Mouse (Mus musculus) brain, adult 2 months (tissue): Measurements from ENCODE around the gene Fbxo39.

Experiments
- DNase-seq: peaks from one replicate; pipeline ENCODE4 v3.0.0; 2011; ENCODE audit warnings: low read depth, low spot score

Gene Fbxo39

DNA sequence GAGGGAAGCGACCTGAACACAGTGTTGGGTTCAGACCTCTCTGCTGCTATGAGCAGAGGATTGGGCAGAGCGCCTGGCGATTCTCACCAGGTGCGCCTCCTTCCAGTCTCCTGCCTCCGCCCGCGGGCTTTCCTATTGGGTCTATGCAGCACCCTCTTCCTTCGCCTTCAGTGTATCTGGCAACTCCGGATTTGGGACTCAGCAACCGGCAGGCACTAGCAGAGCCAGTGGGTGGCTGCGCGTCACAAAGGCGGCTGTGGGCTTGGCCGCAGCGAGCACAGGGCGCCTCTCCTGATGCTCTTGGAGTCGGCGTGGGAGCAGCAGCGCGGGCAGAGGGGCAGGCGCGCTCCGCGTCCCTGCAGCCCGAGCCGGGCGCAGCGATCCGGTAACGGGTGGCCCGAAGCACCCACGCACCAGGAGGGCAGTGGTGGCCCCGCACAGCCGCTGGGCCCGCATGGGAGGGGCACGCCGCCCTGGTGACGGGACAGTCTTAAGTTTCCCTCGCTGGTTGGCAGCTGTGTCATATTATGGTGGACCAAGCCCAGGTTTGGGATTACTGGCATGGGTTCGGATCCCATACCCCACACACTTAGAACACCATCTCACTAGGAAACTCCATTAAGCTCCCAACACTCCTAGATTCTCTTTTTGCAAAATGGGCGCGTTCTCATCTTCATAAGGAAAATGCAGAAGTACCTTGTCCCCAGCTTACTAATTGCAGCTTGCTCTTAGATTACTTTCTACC is at the start of gene Fbxo39:
Fbxo39 (plus strand) TSS at position 294 of the 745 bp plus-strand sequence.
- DNase-seq, result peak; percentile 69

DNA sequence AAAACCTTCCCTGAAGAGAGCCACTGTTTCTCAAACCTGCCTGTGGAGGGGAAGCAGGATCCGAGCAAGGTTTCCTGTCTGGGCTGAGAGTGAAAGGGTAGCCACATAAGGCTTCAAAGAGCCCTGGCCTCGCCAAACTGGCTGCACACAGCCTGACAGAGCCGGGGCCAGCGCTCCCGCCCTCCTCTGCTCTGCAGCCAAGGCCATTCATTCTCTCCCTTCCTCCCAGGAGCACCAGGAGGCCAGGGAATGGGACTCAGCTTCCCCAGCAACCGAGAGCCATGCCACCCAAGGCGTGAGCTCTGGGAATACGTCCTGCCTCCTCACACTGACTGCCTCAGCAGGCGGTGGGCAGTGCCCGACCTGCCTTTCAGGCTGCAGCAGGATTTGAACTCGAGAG is 48.8 kb upstream of the Fbxo39 start:
- DNase-seq, result peak; percentile 53

DNA sequence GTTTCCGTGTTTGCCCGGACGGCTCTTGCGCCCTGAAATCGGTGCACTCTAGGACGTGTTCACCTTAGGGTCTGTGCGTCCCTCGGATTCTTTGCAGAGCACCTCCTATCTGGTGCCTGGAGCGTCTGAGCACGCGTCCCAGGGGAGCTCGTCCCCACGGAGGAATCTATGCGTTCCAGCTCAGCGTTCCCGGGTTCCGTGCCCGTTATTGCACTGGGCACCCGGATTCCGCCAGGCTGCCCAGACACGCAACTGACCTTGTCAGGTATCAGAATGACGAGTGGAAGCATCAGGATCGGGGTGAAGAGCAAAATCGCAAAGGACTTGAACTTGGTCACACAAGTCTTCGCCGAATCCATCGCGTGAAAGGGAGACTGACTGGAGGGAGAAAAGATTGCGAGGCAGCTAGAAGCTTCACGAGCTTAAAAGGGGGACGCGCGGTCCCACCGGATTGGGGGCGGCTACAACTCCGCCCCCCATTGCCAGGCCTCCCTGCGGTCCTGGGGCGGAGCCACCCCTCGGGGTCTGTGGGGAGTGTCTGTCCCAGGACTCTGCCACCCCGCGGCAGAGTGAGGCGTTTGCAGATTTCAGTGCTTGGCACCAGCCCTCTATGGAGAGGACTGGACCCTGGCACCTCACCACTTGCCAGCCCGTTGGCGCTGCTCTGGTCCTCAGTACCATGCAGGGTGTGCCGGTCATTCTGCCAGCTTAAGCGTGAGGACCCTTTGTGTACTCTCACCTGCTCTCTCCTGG is 47.9 kb upstream of the Fbxo39 start:
- peak; percentile 70 for DNase-seq

DNA sequence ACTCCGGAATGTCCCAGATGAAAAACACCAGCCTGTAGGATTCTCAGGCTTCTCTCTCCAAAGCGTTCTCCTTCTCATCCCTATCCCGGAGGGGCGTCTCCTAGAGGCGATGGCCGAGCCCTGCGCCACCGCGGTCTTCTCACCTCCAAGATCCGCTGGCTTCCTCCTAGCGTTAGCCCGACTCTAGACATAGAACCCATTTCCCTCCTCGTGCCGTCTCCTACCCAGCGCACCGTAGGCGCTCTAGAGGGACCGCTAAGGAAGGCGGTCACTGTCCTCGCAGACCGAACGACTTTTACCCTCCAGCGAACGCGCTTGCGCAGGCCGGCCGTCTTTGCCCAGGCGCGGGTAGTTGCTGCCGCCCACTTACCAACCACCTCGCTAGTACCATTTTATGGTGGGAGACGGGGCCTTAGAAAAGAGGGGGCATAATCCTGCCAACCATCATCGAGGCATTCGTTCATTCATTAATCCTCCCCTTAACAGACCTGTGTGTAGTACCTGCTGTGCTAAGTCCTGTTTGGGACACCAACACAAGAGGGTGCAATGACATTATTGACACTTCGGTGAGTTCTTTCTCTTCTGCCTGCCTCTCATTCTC is 47.2 kb upstream of the Fbxo39 start, which contains the start of gene Slc13a5:
Slc13a5 (minus strand) TSS at position 263 of the 601 bp plus-strand sequence.
- no peak for DNase-seq

DNA sequence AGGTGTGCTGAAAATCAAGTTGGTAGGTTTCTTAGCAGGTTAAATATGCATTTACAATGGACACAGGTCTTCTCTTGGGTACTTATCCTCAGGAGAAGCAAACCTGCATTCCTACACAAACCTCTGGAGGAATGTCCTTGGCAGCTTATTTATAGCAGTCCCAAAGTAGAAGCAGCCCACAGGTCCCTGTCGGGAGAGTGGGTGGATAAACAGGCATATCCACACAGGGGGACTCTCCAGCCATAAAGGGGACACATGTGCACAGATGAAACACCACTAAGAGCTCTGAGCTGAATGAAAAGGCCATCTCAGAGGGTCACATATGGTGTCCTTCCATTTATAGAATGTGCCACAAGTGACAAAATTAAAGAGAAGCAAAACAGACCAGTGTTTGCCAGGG is 42.5 kb upstream of the Fbxo39 start:
- peak; percentile 22 for DNase-seq

DNA sequence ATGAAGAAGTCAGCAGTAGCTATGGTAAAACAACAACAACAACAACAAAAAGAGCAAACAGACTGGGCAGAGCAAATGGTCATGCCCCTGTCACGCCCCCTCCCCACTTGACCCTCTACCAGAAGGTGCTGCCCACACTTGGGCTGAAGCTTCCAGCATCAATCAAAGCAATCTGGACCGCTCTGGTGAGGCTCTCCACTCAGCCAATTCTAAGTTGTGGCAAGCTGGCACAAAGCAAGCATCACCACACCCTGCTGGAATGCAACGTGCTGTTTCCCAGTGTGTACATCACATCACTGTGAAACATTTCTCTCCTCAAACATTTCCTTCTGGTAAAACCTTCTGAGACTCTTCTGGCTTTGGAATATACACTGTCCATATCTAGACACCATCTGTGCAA is 40.9 kb upstream of the Fbxo39 start:
- peak; percentile 35 for DNase-seq

DNA sequence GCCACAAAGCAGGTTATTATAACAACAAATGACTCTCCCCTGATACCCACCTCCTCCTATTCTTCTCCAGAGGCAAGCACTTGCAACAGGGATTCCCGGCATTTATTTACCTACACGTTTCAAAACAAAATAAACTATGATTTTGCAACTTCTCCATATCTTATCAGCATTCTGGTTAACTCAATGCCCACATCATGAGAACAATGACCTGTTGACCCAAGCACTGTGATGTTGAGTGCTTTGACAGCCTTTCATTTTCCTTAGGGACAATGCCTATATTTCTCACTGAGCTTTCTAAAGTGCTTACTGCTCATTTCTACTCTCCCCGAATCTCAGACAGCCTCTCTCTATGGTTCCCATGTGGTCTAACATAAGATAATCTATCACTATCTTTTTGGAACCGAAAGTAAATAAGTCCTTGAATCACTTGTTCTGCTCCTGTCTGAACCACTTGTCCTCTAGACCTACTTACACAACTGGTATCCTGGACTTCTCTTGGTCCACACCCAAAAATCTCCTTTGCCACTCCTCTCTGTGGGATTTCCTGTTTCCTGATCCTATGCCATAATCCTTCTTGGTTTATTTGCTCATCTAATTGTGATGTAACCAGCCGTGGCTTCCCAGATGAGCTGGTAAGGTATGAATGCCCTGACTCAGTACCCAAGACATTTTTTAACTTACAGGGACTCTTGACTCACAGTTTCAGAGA is 32.9 kb upstream of the Fbxo39 start:
- DNase-seq, result no peak

DNA sequence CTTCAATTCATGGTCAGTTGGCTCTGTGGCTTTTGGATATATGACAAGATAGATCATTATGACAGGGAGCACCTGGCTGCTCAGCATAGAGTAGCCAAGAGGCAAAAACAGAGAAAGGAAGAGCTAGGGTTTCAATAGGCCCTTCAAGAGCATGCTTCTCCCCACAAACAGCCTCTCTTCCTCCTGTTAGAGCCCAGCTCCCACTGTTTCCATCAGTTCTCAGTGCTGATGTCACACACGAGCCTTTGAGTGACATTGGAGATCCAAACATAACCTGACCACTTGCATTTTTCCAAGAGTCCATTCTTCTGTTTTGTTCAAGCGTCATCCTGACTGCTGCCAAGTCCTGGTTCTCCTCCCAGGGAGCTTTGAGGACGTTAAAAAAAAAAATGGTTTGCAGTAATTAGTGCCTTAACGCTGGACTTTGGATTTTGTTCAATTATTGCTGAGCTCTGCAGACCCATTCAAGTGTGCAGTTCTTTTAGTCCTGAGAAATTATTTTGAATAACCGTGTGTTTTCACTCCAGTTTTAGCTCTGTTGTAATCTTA is 32.3 kb upstream of the Fbxo39 start:
- no peak for DNase-seq

DNA sequence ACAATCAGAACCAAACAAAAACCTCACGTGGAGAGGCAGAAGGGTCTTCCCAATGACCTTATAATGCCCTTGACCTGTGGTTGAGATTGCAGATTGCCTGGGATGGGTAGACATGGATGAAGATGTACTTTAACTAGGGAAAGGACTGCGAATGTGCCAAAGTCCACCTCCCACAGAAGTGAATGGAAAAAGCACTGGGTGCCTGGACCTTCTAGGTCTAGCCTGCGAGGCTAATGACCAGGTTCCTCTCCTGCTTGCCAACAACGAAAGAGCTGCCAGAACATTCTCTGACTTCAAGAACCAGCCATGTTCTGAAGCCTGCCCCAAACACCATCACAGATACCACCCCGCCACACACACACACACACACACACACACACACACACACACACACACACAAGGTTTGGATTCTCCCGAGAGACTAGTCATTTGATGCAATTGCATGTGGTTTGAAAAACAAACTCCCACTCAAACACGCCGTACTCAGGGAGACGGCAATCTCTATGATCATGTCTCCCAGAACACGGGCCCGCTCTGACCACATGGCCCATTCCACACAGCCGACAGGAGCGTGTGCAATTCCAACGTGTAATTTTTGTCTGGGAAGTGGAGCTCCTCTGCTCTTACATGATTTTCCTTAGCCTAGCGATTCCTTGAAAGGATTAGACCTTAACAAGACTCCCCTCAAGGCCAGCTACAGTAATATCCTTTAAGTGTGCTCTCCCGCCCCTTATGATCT is 30.6 kb upstream of the Fbxo39 start:
- DNase-seq, result no peak

DNA sequence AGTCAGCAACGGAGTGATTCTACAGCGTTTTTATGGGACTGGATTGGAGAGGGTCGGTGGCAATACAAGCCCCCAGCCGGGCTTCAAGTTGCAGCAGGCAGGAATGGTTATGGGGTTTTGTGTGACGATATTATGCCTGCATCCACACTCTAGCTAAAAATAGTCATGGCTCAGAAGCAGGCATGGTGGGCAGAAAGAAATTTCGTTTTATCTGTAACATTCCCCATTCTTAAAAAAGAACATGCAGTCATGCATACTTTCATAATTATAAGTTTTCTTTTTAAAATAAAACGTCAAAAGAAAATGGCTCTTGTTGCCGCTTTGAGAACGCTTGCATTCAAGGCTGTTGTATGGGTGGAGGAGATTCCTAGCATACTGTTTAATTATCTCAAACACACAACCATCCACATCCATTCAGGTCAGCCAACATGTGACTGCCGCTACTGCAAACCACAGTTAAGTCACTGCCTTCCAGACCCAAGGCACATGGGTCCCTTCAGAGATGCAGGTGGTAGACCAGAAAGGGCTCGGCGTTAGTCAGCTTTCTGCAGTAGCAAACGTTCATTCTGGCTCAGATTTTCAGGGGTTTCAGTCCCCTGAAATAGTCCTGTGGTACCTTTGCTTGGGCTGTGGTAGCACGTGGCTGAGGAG is 29.6 kb upstream of the Fbxo39 start:
- DNase-seq, result peak; percentile 60

DNA sequence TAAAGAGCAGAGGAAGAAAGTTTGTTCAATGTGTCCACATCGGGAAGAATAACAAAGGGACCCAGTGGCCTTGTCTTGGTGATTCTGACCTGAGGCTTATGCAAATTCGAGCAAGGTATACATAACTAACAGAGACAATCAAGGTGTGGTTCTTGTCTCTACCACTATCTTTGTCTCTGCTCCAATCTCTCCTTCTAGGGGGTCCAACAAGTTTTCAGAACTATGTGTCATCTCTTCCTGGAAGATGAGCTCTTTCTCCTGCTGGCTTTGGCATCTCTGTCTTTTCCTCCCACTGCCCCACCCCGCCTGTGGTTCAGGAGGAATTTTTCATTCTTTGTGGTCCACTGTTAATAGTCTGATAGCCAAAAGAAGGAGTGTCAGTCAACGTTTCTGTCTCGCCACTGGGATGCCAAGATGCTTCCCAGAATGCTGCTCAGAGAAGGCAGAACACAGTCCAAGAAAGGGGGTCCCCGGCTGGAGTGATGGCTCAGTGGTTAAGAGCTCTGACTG is 28.2 kb upstream of the Fbxo39 start:
- DNase-seq, result no peak

DNA sequence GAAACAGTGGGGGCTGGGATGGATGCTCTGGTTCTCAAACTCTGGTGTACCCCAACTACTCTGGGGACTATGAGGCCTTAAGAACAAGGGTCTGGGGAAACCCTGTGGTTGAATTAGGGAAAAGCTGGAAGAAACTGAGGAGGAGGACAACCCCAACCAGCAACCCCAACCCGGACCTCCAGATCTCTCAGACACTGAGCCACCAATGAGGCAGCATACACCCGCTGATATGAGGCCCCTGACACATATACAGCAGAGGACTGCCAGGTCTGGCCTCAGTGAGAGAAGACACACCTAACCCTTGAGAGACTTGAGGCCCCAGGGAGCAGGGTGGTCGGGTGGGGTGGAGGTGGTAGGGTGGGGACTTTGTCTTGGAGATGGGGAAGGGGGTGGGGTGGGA is 27.6 kb upstream of the Fbxo39 start:
- no peak for DNase-seq

DNA sequence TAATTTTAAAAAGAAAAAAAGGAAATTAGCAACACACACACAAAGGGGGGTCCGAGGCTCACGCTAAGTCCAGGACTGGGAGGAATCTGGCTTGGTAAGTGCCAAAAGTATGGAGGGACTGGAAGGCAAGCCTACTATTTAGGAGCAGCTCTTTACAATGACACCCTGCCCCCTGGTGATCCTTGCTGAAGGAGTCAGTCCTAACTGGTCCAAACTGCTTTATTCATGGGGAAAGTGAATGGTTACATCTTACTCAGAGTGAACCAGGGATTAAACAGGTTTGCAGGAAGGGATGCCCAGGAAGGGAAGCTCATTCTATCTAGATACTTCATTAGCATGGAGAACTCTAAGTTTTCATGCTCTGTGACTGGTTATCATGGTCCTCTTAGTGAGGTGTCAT is 27.1 kb upstream of the Fbxo39 start:
- no peak for DNase-seq

DNA sequence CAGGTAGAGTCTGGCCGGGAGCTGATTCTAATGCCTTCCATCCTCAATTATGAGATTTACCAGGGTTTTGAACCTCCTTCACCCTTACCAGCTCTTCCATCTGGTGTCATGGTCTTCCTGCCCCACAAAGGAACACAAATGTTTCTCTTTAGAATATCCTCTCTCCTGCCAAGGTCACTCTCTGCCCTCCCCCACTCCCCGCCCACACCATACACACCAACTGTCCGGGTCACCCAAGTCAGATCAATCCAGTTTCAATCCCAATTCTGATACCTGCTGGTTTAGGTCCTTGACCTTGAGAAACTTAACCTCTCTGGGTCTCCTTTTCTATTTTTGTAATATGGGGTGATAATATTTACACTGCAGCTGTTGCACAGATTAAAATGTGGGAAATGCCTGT is 26.7 kb upstream of the Fbxo39 start:
- no peak for DNase-seq

DNA sequence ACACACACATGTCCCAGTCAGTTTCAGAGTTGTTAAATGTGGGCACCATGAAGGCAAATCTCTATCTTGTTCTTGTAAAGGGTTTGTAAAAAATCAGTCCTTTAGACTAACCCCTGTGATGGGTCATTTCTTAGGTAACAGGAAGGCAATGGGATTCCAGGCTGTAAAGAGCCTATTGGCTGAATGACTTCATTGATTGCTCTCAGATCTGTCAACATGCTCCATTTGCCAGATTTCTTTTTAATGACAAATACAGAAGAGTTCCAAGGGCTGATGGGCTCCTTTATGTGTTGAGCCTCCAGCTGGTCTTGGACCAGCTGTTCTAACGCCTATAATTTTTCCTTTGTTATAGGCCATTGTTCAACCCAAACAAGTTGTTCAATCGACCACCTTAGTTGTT is 21.1 kb upstream of the Fbxo39 start:
- no peak for DNase-seq

DNA sequence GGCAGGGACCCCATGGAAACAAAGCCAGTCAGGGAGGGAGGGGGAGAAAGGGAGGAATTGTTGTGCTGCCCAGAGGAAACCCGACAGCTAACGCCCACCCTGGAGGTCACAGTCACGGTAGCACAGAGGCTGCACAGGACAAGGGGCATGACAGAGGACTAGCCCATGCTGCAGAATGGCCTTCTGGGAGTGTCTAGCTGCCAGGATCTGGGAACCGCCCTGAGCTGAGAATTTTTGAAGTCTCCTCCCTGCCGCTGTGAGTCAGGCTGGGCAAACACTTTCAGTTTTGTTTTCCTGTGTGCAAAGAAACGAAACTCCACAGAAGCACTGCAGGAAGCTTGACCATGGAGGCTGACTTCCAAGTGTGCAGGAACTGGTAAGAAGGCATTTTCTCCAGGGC is 12.9 kb upstream of the Fbxo39 start, which contains the start of gene Xaf1:
Xaf1 (plus strand) TSS at position 296 of the 400 bp plus-strand sequence.
- DNase-seq, result peak; percentile 71

DNA sequence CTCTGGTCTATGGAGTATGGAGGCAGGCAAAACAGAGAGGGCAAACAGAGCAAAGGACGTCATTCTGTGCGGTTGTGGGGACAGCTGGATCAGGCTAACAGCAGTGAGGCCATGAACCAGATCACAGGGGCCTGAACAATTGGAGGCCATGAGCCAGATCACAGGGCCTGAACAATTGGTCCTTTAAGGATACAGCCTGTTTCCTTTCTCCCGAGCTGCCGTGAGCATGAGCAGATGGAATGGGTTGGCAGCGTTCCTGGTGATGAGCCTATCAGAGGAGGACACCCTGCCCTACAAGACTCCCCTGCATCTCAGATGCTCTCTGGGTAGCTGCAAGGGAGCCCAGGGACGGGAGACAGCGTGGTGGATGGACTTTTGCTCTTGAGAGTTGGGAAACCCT is 12.0 kb upstream of the Fbxo39 start:
- peak; percentile 97 for DNase-seq

DNA sequence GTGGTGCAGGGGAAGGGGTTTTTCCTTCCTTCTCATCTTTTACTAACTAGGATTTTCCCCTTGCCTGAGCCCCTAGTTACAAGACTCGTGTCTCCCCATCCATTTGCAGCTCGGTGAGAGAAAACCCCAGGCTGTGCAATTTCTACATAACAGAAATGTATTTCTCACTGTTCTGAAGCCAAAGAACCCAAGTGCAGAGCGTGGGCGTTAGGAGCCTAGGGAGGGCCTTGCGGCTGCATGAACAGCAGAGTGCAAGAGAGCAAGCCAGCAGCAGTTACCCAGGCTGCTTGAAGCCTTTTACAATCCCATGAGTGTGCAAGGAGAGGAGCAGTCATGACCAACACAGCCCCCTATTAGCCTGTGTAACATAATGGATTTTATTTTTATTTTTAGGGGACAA is 6.8 kb upstream of the Fbxo39 start:
- DNase-seq, result peak; percentile 80

DNA sequence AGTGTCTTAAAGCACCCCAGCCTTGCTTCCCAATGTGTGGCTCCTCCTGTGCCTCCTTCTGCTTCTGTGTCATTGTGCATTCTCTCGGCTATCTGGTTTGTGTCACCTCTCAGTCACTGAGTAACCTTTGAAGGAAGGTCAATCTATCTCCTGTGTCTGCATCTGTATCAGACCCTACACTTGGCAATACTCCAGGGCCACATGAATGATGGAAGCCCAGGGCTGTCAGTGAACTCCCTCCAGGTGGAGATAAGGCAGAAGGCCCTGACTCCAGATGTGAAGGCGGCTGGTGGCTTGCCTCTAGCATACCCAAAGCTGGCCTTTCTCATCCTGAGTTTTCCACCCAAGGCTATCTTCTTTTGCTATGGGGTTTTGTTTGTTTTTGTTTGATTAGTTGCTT is 5.3 kb upstream of the Fbxo39 start:
- no peak for DNase-seq

DNA sequence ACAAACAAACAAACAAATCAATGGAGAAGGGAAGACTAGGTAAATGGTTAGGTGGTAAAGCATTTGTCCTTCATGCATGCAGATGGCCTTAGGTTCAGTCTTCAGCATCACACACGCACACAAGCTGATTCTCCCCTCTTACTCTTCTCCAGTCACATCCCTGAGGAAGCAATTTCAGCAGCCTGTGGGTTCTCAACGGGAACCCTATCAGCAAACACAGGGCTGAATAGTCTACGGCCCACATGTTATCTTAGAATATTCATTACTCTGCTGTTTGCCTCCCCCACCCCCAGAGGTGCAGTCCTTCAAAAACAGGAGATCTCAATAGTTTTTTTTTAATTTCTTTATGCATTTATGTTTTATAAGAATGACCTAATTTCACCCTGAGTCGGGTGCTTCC is 3.8 kb upstream of the Fbxo39 start:
- DNase-seq, result no peak
